Mouse (Mus musculus): Measurements from ENCODE around the gene Adgrl3. TPM values are rescaled to one million over a fixed set of nuclear protein-coding genes. Genes with fewer than 3 reads are reported as not detected.

Gene Adgrl3
- 4.6 and 5.5 TPM in 2 replicates for polyA plus RNA-seq (2015; fragmentation: Nextera tagmentation; extraction: Ambion mirVana)

- Histone ChIP-seq H3K36me3 (ENCODE audit: control insufficient read depth, insufficient read depth, low read length) (no peaks in the 10 kb centered on the region), H3K4me3 (ENCODE audit: low read depth, low read length) (peak within 1 kb of the TSS; percentile 65), H3K27ac (replicated peaks) (peak within 1 kb of the TSS; percentile 75), H3K4me1 (replicated peaks; ENCODE audit: control insufficient read depth, insufficient read depth) (no peaks in the 10 kb centered on the region; the same call in 1 of the 2 replicates), H3K27me3 (ENCODE audit: control insufficient read depth, insufficient read depth, low read length) (no peaks in the 10 kb centered on the region), H3K4me2 (replicated peaks; ENCODE audit: low read depth) (peak within 1 kb of the TSS; percentile 85), H3K9me3 (ENCODE audit: control insufficient read depth, low read length) (no peaks in the 10 kb centered on the region), H3K9ac (ENCODE audit: low read length) (peak within 1 kb of the TSS; percentile 69)
- WGBS, result under 1% methylated on average over 57 of the region's 70 CpGs
- DNase-seq (ENCODE audit: low spot score) (peak; percentile 71), ATAC-seq (ENCODE audit: low FRiP score, low TSS enrichment) (peak; percentile 85)
- TF ChIP-seq EP300 (optimal IDR thresholded peaks at IDR 0.05) (no peak), CTCF (IDR thresholded peaks at IDR 0.05; ENCODE audit: low read depth) (peak; percentile 31)
Measured at GRCm38 (mm10) chr5:81019590-81020254, at the start of gene Adgrl3. Adgrl3 (plus strand) TSS chr5:81020138.

DNA sequence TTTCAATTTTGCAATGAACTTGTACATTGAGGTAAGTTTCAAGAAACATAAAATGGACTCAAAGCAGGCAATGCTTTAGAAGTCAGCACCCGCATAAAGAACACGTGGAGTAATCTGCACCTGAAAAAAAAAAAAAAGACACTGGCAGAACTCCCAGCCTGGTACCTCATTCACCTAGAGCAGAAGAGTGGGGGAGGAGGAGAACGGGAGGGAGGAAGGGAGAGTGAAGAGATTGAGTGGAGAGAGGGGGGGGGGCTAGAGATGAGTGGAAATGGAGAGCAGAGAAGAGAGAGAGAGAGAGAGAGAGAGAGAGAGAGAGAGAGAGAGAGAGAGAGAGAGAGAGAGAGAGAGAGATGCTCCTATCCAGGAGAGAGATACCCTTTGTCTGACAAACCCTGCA, 772 bp upstream of the Adgrl3 start:
- ATAC-seq (ENCODE audit: low FRiP score, low TSS enrichment) (peak; percentile 6; the same call in 1 of the 2 replicates), DNase-seq (ENCODE audit: low spot score) (no peak)
- peak overlapping the region; percentile 85 for H3K4me2 ChIP-seq (replicated peaks; ENCODE audit: low read depth)
- no peak overlapping the region for H3K27ac ChIP-seq (replicated peaks)
- H3K9ac ChIP-seq (ENCODE audit: low read length), result no peak overlapping the region
- H3K4me3 ChIP-seq (ENCODE audit: low read depth, low read length), result peak overlapping the region; percentile 65
- no peaks in the 10 kb centered on the region for H3K27me3 ChIP-seq (ENCODE audit: control insufficient read depth, insufficient read depth, low read length)
- no peaks in the 10 kb centered on the region; the same call in 1 of the 2 replicates for H3K4me1 ChIP-seq (replicated peaks; ENCODE audit: control insufficient read depth, insufficient read depth)
- H3K36me3 ChIP-seq (ENCODE audit: control insufficient read depth, insufficient read depth, low read length), result no peaks in the 10 kb centered on the region
- TF ChIP-seq EP300 (optimal IDR thresholded peaks at IDR 0.05), result no peak
- no peak for TF ChIP-seq CTCF (IDR thresholded peaks at IDR 0.05; ENCODE audit: low read depth)
- H3K9me3 ChIP-seq (ENCODE audit: control insufficient read depth, low read length), result no peaks in the 10 kb centered on the region
- WGBS, result 11% methylated on average over 3 of the region's 3 CpGs

DNA sequence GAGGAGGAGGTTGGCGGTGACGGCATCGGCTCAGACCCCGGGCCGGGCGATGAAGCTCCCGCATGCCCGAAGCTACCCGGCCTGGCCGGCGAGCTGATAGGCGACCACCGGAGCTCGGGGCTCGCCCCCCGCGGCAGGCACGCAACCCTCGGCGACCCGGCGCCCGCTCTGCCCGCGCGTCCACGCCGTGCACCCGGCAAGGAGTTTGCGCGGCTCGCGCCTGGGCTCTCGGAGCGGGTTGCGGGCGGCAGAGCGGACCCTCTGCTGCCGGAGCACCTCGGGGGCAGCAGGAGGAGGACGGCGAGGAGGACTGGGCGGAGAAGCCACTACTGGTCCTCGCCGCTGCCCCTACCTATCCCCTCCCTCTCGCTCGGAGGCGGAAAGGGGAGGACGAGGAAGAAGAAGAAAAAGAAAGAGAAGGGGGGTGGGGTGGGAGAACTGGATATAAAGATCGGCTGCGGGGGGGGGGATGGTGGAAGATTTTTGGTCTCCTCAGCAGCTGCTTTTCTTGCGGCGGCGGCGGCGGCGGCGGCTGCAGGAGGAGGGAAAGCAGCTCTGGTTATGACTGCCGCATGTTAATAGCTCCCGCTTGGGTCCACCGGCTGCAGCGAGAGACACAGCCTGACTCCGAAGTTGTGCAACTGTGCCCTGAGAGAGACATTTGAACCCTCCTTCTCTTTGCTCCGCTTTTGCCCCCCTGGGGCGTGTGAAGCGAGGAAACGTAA, 505 bp downstream of the Adgrl3 start:
- WGBS, result under 1% methylated on average over 63 of the region's 67 CpGs
- peak; percentile 54 for DNase-seq (ENCODE audit: low spot score)
- no peak for TF ChIP-seq CTCF (IDR thresholded peaks at IDR 0.05; ENCODE audit: low read depth)
- no peak for TF ChIP-seq EP300 (optimal IDR thresholded peaks at IDR 0.05)

GRCm38 (mm10) chr5:81021006-81021320, 1.0 kb downstream of the Adgrl3 start:
- ATAC-seq (ENCODE audit: low FRiP score, low TSS enrichment), result no peak
- Histone ChIP-seq H3K27me3 (ENCODE audit: control insufficient read depth, insufficient read depth, low read length) (no peaks in the 10 kb centered on the region), H3K9ac (ENCODE audit: low read length) (peak overlapping the region; percentile 69), H3K4me1 (replicated peaks; ENCODE audit: control insufficient read depth, insufficient read depth) (no peaks in the 10 kb centered on the region; the same call in 1 of the 2 replicates), H3K9me3 (ENCODE audit: control insufficient read depth, low read length) (no peaks in the 10 kb centered on the region), H3K36me3 (ENCODE audit: control insufficient read depth, insufficient read depth, low read length) (no peaks in the 10 kb centered on the region), H3K27ac (replicated peaks) (0 out of 2 replicates have a peak overlapping the region, but pooled peaks have one; percentile 30), H3K4me2 (replicated peaks; ENCODE audit: low read depth) (peak overlapping the region; percentile 85), H3K4me3 (ENCODE audit: low read depth, low read length) (peak overlapping the region; percentile 65)
- TF ChIP-seq EP300 (optimal IDR thresholded peaks at IDR 0.05), result no peak
- TF ChIP-seq CTCF (IDR thresholded peaks at IDR 0.05; ENCODE audit: low read depth), result no peak
- under 1% methylated on average over 6 of the region's 6 CpGs for WGBS
- no peak for DNase-seq (ENCODE audit: low spot score)

More for the DNA sequence above, 505 bp downstream of the Adgrl3 start:
- Histone ChIP-seq H3K4me2 (replicated peaks; ENCODE audit: low read depth) (peak overlapping the region; percentile 85), H3K9me3 (ENCODE audit: control insufficient read depth, low read length) (no peaks in the 10 kb centered on the region), H3K4me1 (replicated peaks; ENCODE audit: control insufficient read depth, insufficient read depth) (no peaks in the 10 kb centered on the region; the same call in 1 of the 2 replicates), H3K27ac (replicated peaks) (peak overlapping the region; percentile 67), H3K27me3 (ENCODE audit: control insufficient read depth, insufficient read depth, low read length) (no peaks in the 10 kb centered on the region), H3K36me3 (ENCODE audit: control insufficient read depth, insufficient read depth, low read length) (no peaks in the 10 kb centered on the region), H3K4me3 (ENCODE audit: low read depth, low read length) (peak overlapping the region; percentile 65), H3K9ac (ENCODE audit: low read length) (peak overlapping the region; percentile 69)
- peak; percentile 33 for ATAC-seq (ENCODE audit: low FRiP score, low TSS enrichment)

DNA sequence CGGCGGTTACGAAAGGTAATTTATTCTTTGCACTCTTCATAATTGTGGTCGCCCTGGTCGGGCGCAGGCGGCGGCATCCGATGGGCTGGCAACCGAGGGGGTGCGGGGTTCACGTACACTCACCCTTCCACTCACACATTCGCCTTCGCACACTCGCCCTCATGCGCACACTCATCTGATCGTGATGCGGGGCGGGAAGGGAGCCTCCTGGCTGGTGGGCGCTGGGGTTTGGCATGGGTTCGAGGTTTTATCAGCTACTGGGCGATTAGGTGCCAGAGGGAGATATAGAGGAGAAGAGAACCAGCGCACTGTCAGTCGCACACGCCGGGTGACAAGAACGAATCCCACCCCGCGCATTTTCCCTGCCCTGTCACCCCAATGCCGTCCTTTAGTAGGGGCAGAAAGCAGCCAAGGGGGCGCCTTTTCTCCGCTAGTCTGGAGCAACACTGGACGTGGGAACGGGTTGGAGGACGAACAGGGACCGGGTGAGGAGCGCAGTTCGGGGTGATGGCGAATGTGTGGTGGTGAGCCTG, 1.5 kb downstream of the Adgrl3 start:
- no peaks in the 10 kb centered on the region; the same call in 1 of the 2 replicates for H3K4me1 ChIP-seq (replicated peaks; ENCODE audit: control insufficient read depth, insufficient read depth)
- peak; percentile 22 for DNase-seq (ENCODE audit: low spot score)
- H3K4me3 ChIP-seq (ENCODE audit: low read depth, low read length), result peak overlapping the region; percentile 65
- peak; percentile 34 for TF ChIP-seq CTCF (IDR thresholded peaks at IDR 0.05; ENCODE audit: low read depth)
- TF ChIP-seq EP300 (optimal IDR thresholded peaks at IDR 0.05), result no peak
- H3K9me3 ChIP-seq (ENCODE audit: control insufficient read depth, low read length), result no peaks in the 10 kb centered on the region
- no peaks in the 10 kb centered on the region for H3K36me3 ChIP-seq (ENCODE audit: control insufficient read depth, insufficient read depth, low read length)
- peak overlapping the region; percentile 61 for H3K9ac ChIP-seq (ENCODE audit: low read length)
- no peak overlapping the region for H3K27ac ChIP-seq (replicated peaks)
- no peak for ATAC-seq (ENCODE audit: low FRiP score, low TSS enrichment)
- H3K27me3 ChIP-seq (ENCODE audit: control insufficient read depth, insufficient read depth, low read length), result no peaks in the 10 kb centered on the region
- peak overlapping the region; percentile 85 for H3K4me2 ChIP-seq (replicated peaks; ENCODE audit: low read depth)
- under 1% methylated on average over 39 of the region's 39 CpGs for WGBS

All from stomach, postnatal 0 days (tissue).